Mouse (Mus musculus): ENCODE measurements at regions not wholly inside any gene's neighbourhood (a gene's known extent, or its start where the extent isn't known, plus 50 kb on each side); places are given as distances from the start of the nearest gene placed in this dataset.

DNA sequence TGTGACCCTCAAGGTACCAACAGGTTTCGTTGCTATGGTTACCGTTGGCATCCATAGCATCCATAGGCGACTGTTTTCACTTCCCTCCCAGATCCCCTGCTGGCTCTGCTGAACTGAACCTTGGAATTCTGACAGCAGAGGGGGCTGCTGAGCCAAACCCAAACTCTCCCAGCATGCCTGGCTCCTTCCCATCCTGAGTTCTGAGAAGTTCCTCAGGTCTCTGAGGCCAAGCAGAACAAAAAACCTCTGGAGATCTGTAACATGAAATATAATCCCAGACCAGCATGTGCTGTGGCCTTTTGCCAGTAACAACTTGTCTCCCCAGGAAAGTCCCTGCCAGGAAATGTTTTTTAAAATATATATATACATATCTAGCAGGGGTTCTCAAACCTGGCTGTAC, 56.1 kb upstream of the Clint1 start:
- peak; percentile 70 for DNase-seq

DNA sequence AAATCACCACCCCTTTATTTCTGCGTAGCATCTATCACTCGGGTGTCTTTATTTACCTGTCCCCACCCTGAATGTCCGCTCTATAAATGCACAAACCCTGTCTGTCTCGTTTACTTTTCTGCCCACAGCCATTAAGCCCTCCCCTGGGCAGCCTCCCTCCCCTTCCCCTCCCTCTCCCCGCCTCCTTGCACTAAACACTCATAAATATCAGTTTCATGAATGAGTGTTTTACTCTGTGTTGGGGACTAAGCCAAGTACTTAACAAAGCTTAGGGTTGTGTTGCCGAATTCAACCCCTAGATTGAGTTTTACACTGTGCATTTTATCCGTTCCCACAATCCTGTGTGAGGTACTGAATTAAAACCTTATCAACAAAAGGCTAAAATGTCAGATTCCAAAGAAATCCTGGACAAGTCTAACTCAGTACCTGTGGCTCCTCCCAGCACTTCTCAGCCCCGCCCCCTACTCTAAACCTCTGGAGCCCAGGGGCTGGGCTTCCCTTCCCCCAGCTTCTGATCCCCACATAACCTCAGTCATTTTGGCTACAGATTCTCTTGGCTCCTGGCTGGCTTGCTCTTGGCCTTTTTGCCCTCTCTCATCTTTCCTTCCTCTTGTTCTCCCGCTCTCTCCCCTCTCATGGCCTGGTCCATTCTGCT, 52.0 kb upstream of the Clint1 start:
- no peak for DNase-seq
